Mouse (Mus musculus): ENCODE measurements around the gene Wrnip1. TPM values are rescaled to one million over a fixed set of nuclear protein-coding genes. Genes with fewer than 3 reads are reported as not detected.

Wrnip1 gene
- polyA plus RNA-seq (2011; ENCODE audit: insufficient read length, low read depth, missing spikeins), result 27.2 and 29.5 TPM in 2 replicates

DNA sequence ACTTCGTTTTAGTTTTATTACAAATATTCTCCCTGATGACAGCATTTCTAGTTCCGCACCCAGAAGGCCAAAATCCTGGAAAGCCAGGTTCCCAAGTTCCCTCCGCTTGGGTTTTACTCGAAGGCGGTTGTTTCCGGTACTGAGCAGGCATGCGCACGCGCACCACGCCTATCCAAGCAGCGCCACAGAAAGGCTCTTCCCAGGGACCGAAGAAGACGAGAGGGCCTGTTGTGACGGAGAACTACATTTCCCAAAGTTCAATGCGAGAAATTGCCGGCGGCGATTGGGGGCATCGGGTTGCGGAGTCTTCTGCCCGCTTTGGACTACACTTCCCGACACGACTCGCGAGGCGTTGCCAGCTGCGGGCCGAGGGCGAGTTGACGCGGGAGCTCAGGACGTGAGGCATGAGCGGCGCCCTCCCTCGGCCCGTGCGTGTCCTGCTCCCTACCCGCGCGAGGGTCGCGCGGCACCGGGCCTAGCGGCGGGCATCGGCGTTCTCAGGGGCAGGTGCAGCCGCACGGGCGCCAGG is at the start of gene Wrnip1:
Gene Wrnip1, plus strand, starts transcription at position 346 of the 529 bp plus-strand sequence.
- TF ChIP-seq CTCF (IDR thresholded peaks at IDR 0.05; ENCODE audit: borderline replicate concordance, insufficient read depth, low read length) (peak; percentile 54; the same call in 1 of the 2 replicates), POLR2A (IDR thresholded peaks at IDR 0.05; ENCODE audit: low read depth, low read length) (peak; percentile 77)
- 0 out of 2 replicates have a peak within 1 kb of the TSS, but pooled peaks have one; percentile 19 for H3K27ac ChIP-seq (ENCODE audit: insufficient read depth, low read length)
- peaks cover 4% of the 10 kb centered on the region; the same call in 1 of the 2 replicates for H3K4me1 ChIP-seq (ENCODE audit: control insufficient read depth, insufficient read depth, low read length)
- H3K4me3 ChIP-seq (ENCODE audit: insufficient read depth, low read length), result peak within 1 kb of the TSS; percentile 63

DNA sequence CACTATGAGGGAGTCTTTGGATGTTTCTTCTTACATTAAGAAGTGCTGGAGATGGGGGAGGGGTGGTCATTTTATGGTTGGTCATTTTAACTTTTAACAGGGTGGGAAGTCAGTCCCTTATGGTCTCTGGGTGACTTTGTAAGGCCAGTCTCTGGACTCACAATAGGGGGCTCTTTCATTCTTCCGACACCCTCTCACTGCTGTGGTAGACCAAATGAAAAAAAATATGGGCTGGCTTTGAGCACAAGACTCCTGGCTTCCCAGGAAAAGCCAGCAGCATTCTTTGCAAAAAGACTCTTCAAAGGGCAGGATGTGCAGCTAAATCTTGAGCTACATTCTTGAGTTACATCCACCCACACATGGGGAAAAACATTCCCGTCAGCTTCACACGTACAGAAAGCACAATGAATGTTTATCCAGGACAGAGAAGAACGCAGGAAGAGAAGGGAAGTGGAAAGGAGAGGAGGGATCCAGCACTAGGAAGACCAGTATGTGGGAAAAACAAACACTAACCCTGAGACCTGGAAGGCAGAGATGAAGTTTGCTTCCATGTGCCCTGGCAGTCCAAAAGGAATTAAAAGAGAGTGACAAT is 49.7 kb upstream of the Wrnip1 start:
- Histone ChIP-seq H3K4me3 (ENCODE audit: insufficient read depth, low read length) (no peak overlapping the region), H3K4me1 (ENCODE audit: control insufficient read depth, insufficient read depth, low read length) (0 out of 2 replicates have a peak, but pooled peaks cover 5% of the 10 kb centered on the region), H3K27ac (ENCODE audit: insufficient read depth, low read length) (peak overlapping the region; percentile 68; the same call in 1 of the 2 replicates)
- no peak for TF ChIP-seq CTCF (IDR thresholded peaks at IDR 0.05; ENCODE audit: borderline replicate concordance, insufficient read depth, low read length)
- no peak for TF ChIP-seq POLR2A (IDR thresholded peaks at IDR 0.05; ENCODE audit: low read depth, low read length)

DNA sequence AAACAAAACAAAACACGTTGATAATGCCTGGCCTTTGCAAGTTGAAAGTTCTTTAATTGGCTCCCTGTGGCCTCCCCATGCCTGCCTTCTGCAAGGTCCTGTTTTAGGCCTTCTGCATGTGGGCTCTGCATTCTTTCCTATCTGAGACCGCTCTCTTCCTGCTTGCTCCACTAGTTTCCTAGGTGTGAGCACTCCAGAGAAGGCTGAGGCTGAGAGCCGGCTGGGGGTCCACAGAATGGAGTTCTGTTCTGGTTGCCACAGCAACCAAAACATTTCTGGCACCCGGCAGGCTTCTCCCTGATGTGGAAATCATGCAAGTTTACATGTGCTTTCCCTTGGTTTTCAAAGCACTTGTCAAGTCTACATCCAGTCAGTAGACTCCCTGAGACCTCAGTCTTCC is 42.8 kb upstream of the Wrnip1 start:
- TF ChIP-seq POLR2A (IDR thresholded peaks at IDR 0.05; ENCODE audit: low read depth, low read length) (no peak), CTCF (IDR thresholded peaks at IDR 0.05; ENCODE audit: borderline replicate concordance, insufficient read depth, low read length) (no peak)
- no peaks in the 10 kb centered on the region for H3K4me1 ChIP-seq (ENCODE audit: control insufficient read depth, insufficient read depth, low read length)
- no peak overlapping the region for H3K4me3 ChIP-seq (ENCODE audit: insufficient read depth, low read length)
- H3K27ac ChIP-seq (ENCODE audit: insufficient read depth, low read length), result no peak overlapping the region

DNA sequence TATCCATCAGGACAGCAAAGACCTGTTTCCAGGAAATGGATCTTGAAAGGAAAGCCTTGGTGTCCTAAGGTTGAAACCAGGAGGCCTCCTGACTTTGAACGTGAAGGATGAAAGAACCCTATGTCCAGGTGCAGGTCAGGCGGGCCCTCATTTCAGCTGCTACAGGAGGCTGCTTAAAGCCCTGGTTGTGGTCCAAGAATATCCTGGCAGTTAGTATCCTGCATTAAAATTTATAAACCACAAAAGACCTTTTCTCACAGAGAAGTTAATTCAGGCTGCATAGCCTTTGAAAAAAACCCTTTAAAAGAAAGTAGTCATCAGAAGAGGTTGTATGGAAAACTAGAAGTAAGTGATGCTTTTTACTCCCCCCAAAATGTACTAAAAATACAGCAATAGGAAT is 41.0 kb upstream of the Wrnip1 start:
- H3K4me1 ChIP-seq (ENCODE audit: control insufficient read depth, insufficient read depth, low read length), result no peaks in the 10 kb centered on the region
- no peak for TF ChIP-seq POLR2A (IDR thresholded peaks at IDR 0.05; ENCODE audit: low read depth, low read length)
- TF ChIP-seq CTCF (IDR thresholded peaks at IDR 0.05; ENCODE audit: borderline replicate concordance, insufficient read depth, low read length), result no peak
- no peak overlapping the region for H3K27ac ChIP-seq (ENCODE audit: insufficient read depth, low read length)
- no peak overlapping the region for H3K4me3 ChIP-seq (ENCODE audit: insufficient read depth, low read length)

DNA sequence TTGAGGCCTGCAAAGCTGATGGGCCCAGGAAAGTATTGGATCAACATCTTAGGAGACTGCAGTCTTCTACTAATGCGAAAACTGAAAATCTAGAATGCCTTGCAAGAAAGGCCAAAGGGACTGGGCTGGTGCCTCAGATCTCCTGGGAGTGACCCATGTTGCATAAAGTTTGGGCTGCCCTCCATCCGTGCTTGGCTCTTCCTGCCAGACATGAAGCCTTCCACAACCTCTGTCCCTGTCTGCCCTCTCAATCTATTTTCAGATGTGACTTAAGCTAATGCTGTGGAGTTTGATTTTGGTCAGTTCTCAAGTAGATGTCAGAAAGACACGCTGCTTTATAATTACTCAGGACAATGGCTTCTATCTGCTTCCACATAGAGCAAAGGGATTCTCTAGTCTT is 38.7 kb upstream of the Wrnip1 start:
- no peaks in the 10 kb centered on the region for H3K4me1 ChIP-seq (ENCODE audit: control insufficient read depth, insufficient read depth, low read length)
- H3K27ac ChIP-seq (ENCODE audit: insufficient read depth, low read length), result no peak overlapping the region
- TF ChIP-seq POLR2A (IDR thresholded peaks at IDR 0.05; ENCODE audit: low read depth, low read length), result no peak
- TF ChIP-seq CTCF (IDR thresholded peaks at IDR 0.05; ENCODE audit: borderline replicate concordance, insufficient read depth, low read length), result no peak
- no peak overlapping the region for H3K4me3 ChIP-seq (ENCODE audit: insufficient read depth, low read length)

GRCm38 (mm10) chr13:32764448-32764847 is 37.4 kb upstream of the Wrnip1 start:
- Histone ChIP-seq H3K4me3 (ENCODE audit: insufficient read depth, low read length) (no peak overlapping the region), H3K27ac (ENCODE audit: insufficient read depth, low read length) (no peak overlapping the region), H3K4me1 (ENCODE audit: control insufficient read depth, insufficient read depth, low read length) (no peaks in the 10 kb centered on the region)
- TF ChIP-seq CTCF (IDR thresholded peaks at IDR 0.05; ENCODE audit: borderline replicate concordance, insufficient read depth, low read length) (no peak), POLR2A (IDR thresholded peaks at IDR 0.05; ENCODE audit: low read depth, low read length) (no peak)

- Histone ChIP-seq H3K4me3 (ENCODE audit: insufficient read depth, low read length) (no peak overlapping the region), H3K27ac (ENCODE audit: insufficient read depth, low read length) (no peak overlapping the region), H3K4me1 (ENCODE audit: control insufficient read depth, insufficient read depth, low read length) (no peaks in the 10 kb centered on the region)
- TF ChIP-seq CTCF (IDR thresholded peaks at IDR 0.05; ENCODE audit: borderline replicate concordance, insufficient read depth, low read length), result no peak
- no peak for TF ChIP-seq POLR2A (IDR thresholded peaks at IDR 0.05; ENCODE audit: low read depth, low read length)
Observed at GRCm38 (mm10) chr13:32768104-32768503, 33.7 kb upstream of the Wrnip1 start.

GRCm38 (mm10) chr13:32769960-32770359 is 31.9 kb upstream of the Wrnip1 start:
- no peak overlapping the region for H3K27ac ChIP-seq (ENCODE audit: insufficient read depth, low read length)
- no peak overlapping the region for H3K4me3 ChIP-seq (ENCODE audit: insufficient read depth, low read length)
- H3K4me1 ChIP-seq (ENCODE audit: control insufficient read depth, insufficient read depth, low read length), result no peaks in the 10 kb centered on the region
- no peak for TF ChIP-seq CTCF (IDR thresholded peaks at IDR 0.05; ENCODE audit: borderline replicate concordance, insufficient read depth, low read length)
- TF ChIP-seq POLR2A (IDR thresholded peaks at IDR 0.05; ENCODE audit: low read depth, low read length), result no peak

DNA sequence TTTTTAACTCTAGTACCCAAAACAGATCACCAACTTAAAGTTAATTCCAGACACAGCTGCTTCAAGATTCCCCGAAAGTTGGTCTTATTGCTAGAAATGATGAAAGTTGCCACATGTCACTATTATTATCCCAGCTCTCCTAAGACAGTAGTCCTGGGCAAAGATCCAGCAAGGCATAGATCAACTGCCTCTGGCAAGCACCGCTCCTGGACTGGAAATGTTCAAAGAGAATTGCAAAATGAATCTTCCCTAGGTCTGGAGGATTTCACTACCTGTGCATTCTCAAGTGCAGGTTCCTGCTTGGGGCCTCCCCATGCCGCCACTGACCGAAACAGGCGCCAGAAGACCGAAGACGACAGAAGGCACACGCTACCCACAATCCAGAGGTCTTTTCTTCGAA is 25.9 kb upstream of the Wrnip1 start:
- Histone ChIP-seq H3K4me3 (ENCODE audit: insufficient read depth, low read length) (no peak overlapping the region), H3K4me1 (ENCODE audit: control insufficient read depth, insufficient read depth, low read length) (no peaks in the 10 kb centered on the region), H3K27ac (ENCODE audit: insufficient read depth, low read length) (no peak overlapping the region)
- TF ChIP-seq CTCF (IDR thresholded peaks at IDR 0.05; ENCODE audit: borderline replicate concordance, insufficient read depth, low read length), result no peak
- no peak for TF ChIP-seq POLR2A (IDR thresholded peaks at IDR 0.05; ENCODE audit: low read depth, low read length)

DNA sequence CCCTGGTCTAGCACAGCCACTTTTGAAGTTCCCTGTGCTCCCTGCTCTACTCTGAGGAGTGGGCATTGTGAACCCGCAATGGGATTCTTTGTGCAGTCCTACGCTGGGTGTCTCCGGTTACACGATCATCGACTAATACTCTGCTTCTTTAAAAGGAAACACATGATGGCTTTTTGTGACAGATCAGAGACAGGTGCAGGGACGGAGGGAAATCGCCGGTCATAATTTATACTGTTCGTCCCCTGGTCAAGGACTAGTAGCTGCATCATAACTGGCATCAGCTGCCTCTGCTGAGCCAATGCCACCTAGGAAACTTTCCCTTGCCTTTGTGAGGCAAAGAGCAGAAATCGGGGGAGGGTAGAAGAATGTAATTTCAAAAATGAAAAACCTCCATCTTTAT is 25.5 kb upstream of the Wrnip1 start:
- Histone ChIP-seq H3K27ac (ENCODE audit: insufficient read depth, low read length) (no peak overlapping the region), H3K4me3 (ENCODE audit: insufficient read depth, low read length) (no peak overlapping the region), H3K4me1 (ENCODE audit: control insufficient read depth, insufficient read depth, low read length) (no peaks in the 10 kb centered on the region)
- TF ChIP-seq CTCF (IDR thresholded peaks at IDR 0.05; ENCODE audit: borderline replicate concordance, insufficient read depth, low read length) (no peak), POLR2A (IDR thresholded peaks at IDR 0.05; ENCODE audit: low read depth, low read length) (no peak)

All from embryonic fibroblast, embryonic 13.5 days (primary cell).